Mouse (Mus musculus) kidney, postnatal 0 days (tissue): ENCODE measurements around the gene Spdye4c. TPM values are rescaled to one million over a fixed set of nuclear protein-coding genes. Genes with fewer than 3 reads are reported as not detected.
A peak's percentile ranks its signal among the peaks of the same experiment; 100 is the strongest.

ENCODE experiments used
- ATAC-seq: fragments of 200-750 bp; cut with Nextera tagmentation; replicated peaks from 2 replicates; pipeline ENCODE4 v1.8.0; 2017; ENCODE audit warnings: low read depth, moderate number of reproducible peaks, moderate TSS enrichment, moderate library complexity; ENCODE audit not compliant: low FRiP score
- DNase-seq: peaks from one replicate; pipeline ENCODE4 v3.0.0-alpha.2; 2016; ENCODE audit warnings: low spot score
- H3K27ac ChIP-seq: fragments of 300-500 bp; sonication (generic); 2 replicates; pipeline ENCODE4 v1.5.1; 2014; ENCODE audit warnings: mild to moderate bottlenecking
- H3K27me3 ChIP-seq: fragments of 300-500 bp; sonication (generic); 2 replicates; pipeline ENCODE4 v1.6.1; 2014; ENCODE audit warnings: low read length, mixed read lengths; ENCODE audit not compliant: insufficient read depth
- H3K36me3 ChIP-seq: fragments of 300-500 bp; sonication (generic); 2 replicates; pipeline ENCODE4 v1.6.1; 2014; ENCODE audit warnings: low read length, mixed read lengths; ENCODE audit not compliant: insufficient read depth
- H3K4me1 ChIP-seq: fragments of 300-500 bp; sonication (generic); replicated peaks from 2 replicates; pipeline ENCODE4 v1.6.1; 2014; ENCODE audit warnings: antibody characterized with exemption, low read length, mixed read lengths; ENCODE audit not compliant: insufficient read depth
- H3K4me2 ChIP-seq: fragments of 300-500 bp; sonication (generic); 2 replicates; pipeline ENCODE4 v1.6.1; 2014; ENCODE audit warnings: mild to moderate bottlenecking, low read length, moderate library complexity, mixed read lengths
- H3K4me3 ChIP-seq: fragments of 300-500 bp; sonication (generic); replicated peaks from 2 replicates; pipeline ENCODE4 v1.5.1; 2014; ENCODE audit warnings: low read depth, low read length
- H3K9ac ChIP-seq: fragments of 300-500 bp; sonication (generic); 2 replicates; pipeline ENCODE4 v1.6.1; 2014; ENCODE audit warnings: low read depth, low read length
- H3K9me3 ChIP-seq: fragments of 300-500 bp; sonication (generic); replicated peaks from 2 replicates; pipeline ENCODE4 v1.6.1; 2016; ENCODE audit warnings: low read length, inconsistent platforms, mixed read lengths
- CTCF ChIP-seq: IDR thresholded peaks from 2 replicates; pipeline ENCODE4 v1.5.1; 2016; ENCODE audit warnings: antibody characterized with exemption, low read depth, mild to moderate bottlenecking, moderate library complexity
- WGBS: fragments of 180-500 bp; shearing (Covaris S2); extraction: QIAGEN DNeasy Blood & Tissue Kit; methylation state at CpG from one replicate; pipeline ENCODE4 v1.1.7; 2014; 5-methylcytosine and 5-hydroxymethylcytosine counted together
- polyA plus RNA-seq: library from polyadenylated mRNA; unstranded; fragments of >200 nt; fragmentation: Nextera tagmentation; extraction: Ambion mirVana; gene quantifications from 2 replicates; pipeline ENCODE4 v1.2.1, GENCODE M21; 2015

Spdye4c gene
- polyA plus RNA-seq: not detected in 2 replicates

GRCm38 (mm10) chr2:128590909-128591308 is at the start of gene Spdye4c:
Spdye4c (plus strand) TSS chr2:128591209.
- Histone ChIP-seq H3K27ac (no peak within 1 kb of the TSS), H3K27me3 (no peaks in the 10 kb centered on the region), H3K36me3 (no peaks in the 10 kb centered on the region), H3K9me3 (no peaks in the 10 kb centered on the region), H3K9ac (no peak within 1 kb of the TSS), H3K4me3 (no peak within 1 kb of the TSS), H3K4me1 (no peaks in the 10 kb centered on the region), H3K4me2 (no peak within 1 kb of the TSS)
- WGBS: 97% methylated on average over 3 of the region's 3 CpGs
- DNase-seq: no peak
- TF ChIP-seq CTCF: no peak
- ATAC-seq: no peak

DNA sequence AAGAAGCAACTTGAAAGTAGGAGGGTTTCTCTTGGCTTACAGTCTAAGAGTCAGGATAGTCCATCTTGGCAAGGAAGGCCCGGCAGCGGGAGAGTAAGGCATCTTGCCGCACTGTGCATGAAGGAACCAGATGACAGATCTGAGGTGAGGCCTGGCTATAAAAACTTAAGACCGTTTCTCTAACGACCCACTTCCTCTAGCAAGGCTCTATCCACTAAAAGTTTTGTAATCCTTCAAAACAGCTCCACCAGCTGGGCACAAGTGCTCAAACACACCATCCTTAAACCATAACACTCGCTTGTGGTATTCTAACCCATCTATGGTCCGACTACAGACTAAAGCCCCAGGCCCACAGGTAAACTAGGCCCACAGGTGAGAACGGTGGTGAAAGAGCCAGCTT is 47.5 kb upstream of the Spdye4c start:
- no peaks in the 10 kb centered on the region for H3K9me3 ChIP-seq
- H3K4me3 ChIP-seq: no peak overlapping the region
- 62% methylated on average over 8 of the region's 8 CpGs for WGBS
- H3K4me2 ChIP-seq: no peak overlapping the region
- H3K27ac ChIP-seq: no peak overlapping the region
- TF ChIP-seq CTCF: 0 out of 2 replicates have a peak, but pooled peaks have one; percentile 17
- H3K9ac ChIP-seq: no peak overlapping the region
- no peak for ATAC-seq
- H3K36me3 ChIP-seq: no peaks in the 10 kb centered on the region
- H3K4me1 ChIP-seq: no peaks in the 10 kb centered on the region
- no peak for DNase-seq
- no peaks in the 10 kb centered on the region for H3K27me3 ChIP-seq

DNA sequence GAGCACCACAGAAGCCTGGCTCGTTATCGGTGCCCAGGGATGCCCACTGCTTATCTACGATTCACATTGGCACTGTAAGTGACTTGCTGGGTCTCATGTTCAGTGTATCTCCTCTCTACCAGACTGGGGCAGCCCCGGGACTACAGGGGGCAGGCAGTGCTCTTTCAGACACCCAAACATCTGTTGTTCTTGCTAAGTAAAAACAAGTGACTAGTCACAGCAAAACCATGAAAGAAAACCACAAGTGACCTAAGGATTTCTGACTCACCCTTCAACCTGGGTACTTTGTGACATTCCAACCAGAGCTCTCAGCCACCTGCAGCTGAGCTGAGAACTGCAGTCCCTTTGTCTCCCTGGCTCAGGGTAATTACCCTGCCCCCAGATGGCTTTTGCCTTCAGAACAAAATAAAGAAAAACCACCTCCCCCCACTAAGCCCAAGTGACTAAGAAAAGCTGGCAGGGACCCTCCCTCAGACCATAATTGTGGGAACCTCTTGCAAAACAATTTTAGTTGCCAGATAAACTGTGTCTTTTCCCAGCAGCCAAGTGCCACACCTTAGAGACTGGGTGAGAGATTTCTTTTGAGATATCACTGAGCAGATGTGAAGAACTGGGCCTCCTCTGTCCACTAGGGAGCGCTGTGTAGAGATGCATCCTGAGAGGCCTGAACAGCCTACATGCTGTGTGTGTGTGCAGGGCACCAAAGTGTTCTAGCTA is 46.4 kb upstream of the Spdye4c start:
- no peak overlapping the region for H3K27ac ChIP-seq
- no peaks in the 10 kb centered on the region for H3K9me3 ChIP-seq
- no peak overlapping the region for H3K4me3 ChIP-seq
- 53% methylated on average over 5 of the region's 5 CpGs for WGBS
- ATAC-seq: no peak
- DNase-seq: peak; percentile 44
- H3K9ac ChIP-seq: no peak overlapping the region
- no peaks in the 10 kb centered on the region for H3K27me3 ChIP-seq
- no peak overlapping the region for H3K4me2 ChIP-seq
- H3K4me1 ChIP-seq: no peaks in the 10 kb centered on the region
- H3K36me3 ChIP-seq: no peaks in the 10 kb centered on the region
- TF ChIP-seq CTCF: peak; percentile 66

GRCm38 (mm10) chr2:128545447-128545846 is 45.6 kb upstream of the Spdye4c start:
- ATAC-seq (no peak), DNase-seq (no peak)
- Histone ChIP-seq H3K27ac (no peak overlapping the region), H3K4me3 (no peak overlapping the region), H3K9ac (no peak overlapping the region), H3K27me3 (no peaks in the 10 kb centered on the region), H3K4me2 (no peak overlapping the region), H3K9me3 (no peaks in the 10 kb centered on the region), H3K36me3 (no peaks in the 10 kb centered on the region), H3K4me1 (no peaks in the 10 kb centered on the region)
- WGBS: 55% methylated on average over 7 of the region's 7 CpGs
- no peak for TF ChIP-seq CTCF

DNA sequence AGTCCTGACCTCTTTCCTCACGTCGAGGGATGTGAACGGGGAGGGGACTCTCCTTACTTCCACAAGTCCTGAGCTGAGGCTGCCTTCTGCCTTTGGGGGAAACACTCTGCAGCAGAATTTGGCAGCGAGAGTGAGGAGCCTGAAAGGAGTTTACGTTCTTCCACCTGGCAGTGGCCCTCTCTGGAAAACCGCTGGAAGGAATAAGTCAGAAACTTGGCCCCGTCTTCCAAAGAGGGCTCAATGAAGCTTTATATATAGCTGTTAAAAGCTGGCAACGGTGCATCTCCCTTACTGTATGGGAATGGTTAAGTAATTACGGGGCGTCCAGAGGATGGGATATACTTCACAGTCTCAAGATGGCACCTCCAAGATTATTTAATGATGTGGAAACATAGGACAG is 43.9 kb upstream of the Spdye4c start:
- Histone ChIP-seq H3K27me3 (no peaks in the 10 kb centered on the region), H3K4me3 (no peak overlapping the region), H3K9ac (no peak overlapping the region), H3K4me1 (no peaks in the 10 kb centered on the region), H3K4me2 (no peak overlapping the region), H3K27ac (no peak overlapping the region), H3K36me3 (no peaks in the 10 kb centered on the region), H3K9me3 (no peaks in the 10 kb centered on the region)
- TF ChIP-seq CTCF: no peak
- ATAC-seq (no peak), DNase-seq (no peak)
- WGBS: 61% methylated on average over 10 of the region's 10 CpGs

- Histone ChIP-seq H3K9me3 (no peaks in the 10 kb centered on the region), H3K36me3 (no peaks in the 10 kb centered on the region), H3K4me1 (no peaks in the 10 kb centered on the region), H3K27me3 (no peaks in the 10 kb centered on the region), H3K9ac (no peak overlapping the region), H3K4me2 (no peak overlapping the region), H3K4me3 (no peak overlapping the region), H3K27ac (no peak overlapping the region)
- no peak for TF ChIP-seq CTCF
- ATAC-seq (peak; percentile 62; the same call in 1 of the 2 replicates), DNase-seq (no peak)
- WGBS: 74% methylated on average over 2 of the region's 2 CpGs
Observed at GRCm38 (mm10) chr2:128548262-128548661, 42.7 kb upstream of the Spdye4c start.
